Mouse (Mus musculus): Measurements from ENCODE around the gene Slc48a1. TPM values are rescaled to one million over a fixed set of nuclear protein-coding genes. Genes with fewer than 3 reads are reported as not detected.

Gene Slc48a1
- polyA plus RNA-seq, 1 experiment from 2014 or later: 31.3 TPM

GRCm38 (mm10) chr15:97787148-97787798 lies 9.0 kb downstream of the Slc48a1 start:
- Histone ChIP-seq H3K27me3 (ENCODE audit: insufficient read depth, poor library complexity, severe bottlenecking) (peaks cover 20% of the 10 kb centered on the region), H3K4me3 (no peak overlapping the region), H3K4me1 (replicated peaks) (peaks cover 32% of the 10 kb centered on the region), H3K9me3 (no peaks in the 10 kb centered on the region), H3K27ac (0 out of 2 replicates have a peak overlapping the region, but pooled peaks have one; percentile 45), H3K36me3 (peaks cover 18% of the 10 kb centered on the region)
- whole genome bisulfite sequencing: 84% methylated on average over 7 of the region's 7 CpGs
- no peak for DNase-seq (ENCODE audit: low spot score)

- no peak overlapping the region for H3K4me3 ChIP-seq
- 75% methylated on average over 19 of the region's 19 CpGs for WGBS
- 0 out of 2 replicates have a peak overlapping the region, but pooled peaks have one; percentile 45 for H3K27ac ChIP-seq
- no peak for DNase-seq (ENCODE audit: low spot score)
- no peaks in the 10 kb centered on the region for H3K9me3 ChIP-seq
- peaks cover 26% of the 10 kb centered on the region for H3K36me3 ChIP-seq
- H3K27me3 ChIP-seq (ENCODE audit: insufficient read depth, poor library complexity, severe bottlenecking): peaks cover 13% of the 10 kb centered on the region
- peaks cover 24% of the 10 kb centered on the region for H3K4me1 ChIP-seq (replicated peaks)
These were observed 9.7 kb downstream of the Slc48a1 start for GRCm38 (mm10) chr15:97787799-97788667.

GRCm38 (mm10) chr15:97788821-97789220 lies 10.5 kb downstream of the Slc48a1 start:
- no peak overlapping the region for H3K27ac ChIP-seq
- DNase-seq (ENCODE audit: low spot score): no peak
- H3K27me3 ChIP-seq (ENCODE audit: insufficient read depth, poor library complexity, severe bottlenecking): peaks cover 6% of the 10 kb centered on the region; the same call in 1 of the 2 replicates
- no peaks in the 10 kb centered on the region for H3K9me3 ChIP-seq
- 75% methylated on average over 6 of the region's 6 CpGs for WGBS
- peaks cover 24% of the 10 kb centered on the region for H3K4me1 ChIP-seq (replicated peaks)
- H3K4me3 ChIP-seq: no peak overlapping the region
- peaks cover 34% of the 10 kb centered on the region for H3K36me3 ChIP-seq

- peaks cover 6% of the 10 kb centered on the region; the same call in 1 of the 2 replicates for H3K27me3 ChIP-seq (ENCODE audit: insufficient read depth, poor library complexity, severe bottlenecking)
- no peaks in the 10 kb centered on the region for H3K9me3 ChIP-seq
- DNase-seq (ENCODE audit: low spot score): peak; percentile 54
- H3K4me1 ChIP-seq (replicated peaks): peaks cover 19% of the 10 kb centered on the region
- no peak overlapping the region for H3K27ac ChIP-seq
- WGBS: 59% methylated on average over 20 of the region's 20 CpGs
- H3K4me3 ChIP-seq: no peak overlapping the region
- H3K36me3 ChIP-seq: peaks cover 45% of the 10 kb centered on the region
These were observed 11.6 kb downstream of the Slc48a1 start for GRCm38 (mm10) chr15:97789761-97790505.

- no peak for DNase-seq (ENCODE audit: low spot score)
- Histone ChIP-seq H3K27me3 (ENCODE audit: insufficient read depth, poor library complexity, severe bottlenecking) (no peaks in the 10 kb centered on the region), H3K27ac (no peak overlapping the region), H3K4me3 (no peak overlapping the region), H3K4me1 (replicated peaks) (peaks cover 14% of the 10 kb centered on the region), H3K36me3 (peaks cover 58% of the 10 kb centered on the region), H3K9me3 (no peaks in the 10 kb centered on the region)
- 93% methylated on average over 11 of the region's 11 CpGs for WGBS
These were observed 12.9 kb downstream of the Slc48a1 start for GRCm38 (mm10) chr15:97791126-97791700.

- Histone ChIP-seq H3K36me3 (peaks cover 80% of the 10 kb centered on the region), H3K4me3 (no peak overlapping the region), H3K9me3 (no peaks in the 10 kb centered on the region), H3K4me1 (replicated peaks) (peaks cover 10% of the 10 kb centered on the region), H3K27ac (no peak overlapping the region), H3K27me3 (ENCODE audit: insufficient read depth, poor library complexity, severe bottlenecking) (no peaks in the 10 kb centered on the region)
- WGBS: 91% methylated on average over 18 of the region's 18 CpGs
- DNase-seq (ENCODE audit: low spot score): no peak
These were observed 15.2 kb downstream of the Slc48a1 start for GRCm38 (mm10) chr15:97793386-97794153.

GRCm38 (mm10) chr15:97794268-97794667 lies 15.9 kb downstream of the Slc48a1 start:
- H3K27me3 ChIP-seq (ENCODE audit: insufficient read depth, poor library complexity, severe bottlenecking): no peaks in the 10 kb centered on the region
- no peak for DNase-seq (ENCODE audit: low spot score)
- H3K4me3 ChIP-seq: no peak overlapping the region
- peaks cover 87% of the 10 kb centered on the region for H3K36me3 ChIP-seq
- H3K27ac ChIP-seq: no peak overlapping the region
- WGBS: 75% methylated on average over 5 of the region's 5 CpGs
- H3K9me3 ChIP-seq: no peaks in the 10 kb centered on the region
- H3K4me1 ChIP-seq (replicated peaks): peaks cover 17% of the 10 kb centered on the region

- 94% methylated on average over 10 of the region's 10 CpGs for WGBS
- Histone ChIP-seq H3K36me3 (peaks cover 99% of the 10 kb centered on the region), H3K27ac (no peak overlapping the region)
These were observed 17.4 kb downstream of the Slc48a1 start for GRCm38 (mm10) chr15:97795559-97796235.

GRCm38 (mm10) chr15:97796674-97797310 lies 18.5 kb downstream of the Slc48a1 start:
- no peaks in the 10 kb centered on the region for H3K9me3 ChIP-seq
- H3K36me3 ChIP-seq: peaks cover 99% of the 10 kb centered on the region
- peaks cover 38% of the 10 kb centered on the region for H3K4me1 ChIP-seq (replicated peaks)
- DNase-seq (ENCODE audit: low spot score): no peak
- H3K4me3 ChIP-seq: no peak overlapping the region
- 0 out of 2 replicates have a peak overlapping the region, but pooled peaks have one; percentile 71 for H3K27ac ChIP-seq
- no peaks in the 10 kb centered on the region for H3K27me3 ChIP-seq (ENCODE audit: insufficient read depth, poor library complexity, severe bottlenecking)
- 96% methylated on average over 17 of the region's 17 CpGs for WGBS

More at GRCm38 (mm10) chr15:97795559-97796235, 17.4 kb downstream of the Slc48a1 start:
- Histone ChIP-seq H3K4me3 (no peak overlapping the region), H3K9me3 (no peaks in the 10 kb centered on the region), H3K27me3 (ENCODE audit: insufficient read depth, poor library complexity, severe bottlenecking) (no peaks in the 10 kb centered on the region), H3K4me1 (replicated peaks) (peaks cover 30% of the 10 kb centered on the region)
- no peak for DNase-seq (ENCODE audit: low spot score)

- H3K4me3 ChIP-seq: no peak overlapping the region
- peak; percentile 66 for DNase-seq (ENCODE audit: low spot score)
- no peaks in the 10 kb centered on the region for H3K9me3 ChIP-seq
- peaks cover 51% of the 10 kb centered on the region for H3K4me1 ChIP-seq (replicated peaks)
- H3K36me3 ChIP-seq: peaks cover 92% of the 10 kb centered on the region
- no peaks in the 10 kb centered on the region for H3K27me3 ChIP-seq (ENCODE audit: insufficient read depth, poor library complexity, severe bottlenecking)
- H3K27ac ChIP-seq: peak overlapping the region; percentile 71; the same call in 1 of the 2 replicates
- 45% methylated on average over 17 of the region's 17 CpGs for WGBS
These were observed 19.8 kb downstream of the Slc48a1 start for GRCm38 (mm10) chr15:97798134-97798533.

- Histone ChIP-seq H3K4me1 (replicated peaks) (peaks cover 51% of the 10 kb centered on the region), H3K27me3 (ENCODE audit: insufficient read depth, poor library complexity, severe bottlenecking) (no peaks in the 10 kb centered on the region), H3K36me3 (peaks cover 85% of the 10 kb centered on the region), H3K4me3 (no peak overlapping the region), H3K27ac (0 out of 2 replicates have a peak overlapping the region, but pooled peaks have one; percentile 30), H3K9me3 (no peaks in the 10 kb centered on the region)
- DNase-seq (ENCODE audit: low spot score): no peak
- WGBS: 85% methylated on average over 11 of the region's 11 CpGs
These were observed 21.1 kb downstream of the Slc48a1 start for GRCm38 (mm10) chr15:97799446-97799845.
